Mouse (Mus musculus): ENCODE results near the gene Gm20850.
"Not testable (repeated sequence)": the region's sequence is repeated elsewhere in the genome, so short reads cannot be mapped to it uniquely, and the experiment has no call there.

Gene Gm20850

GRCm38 (mm10) chrY:75715022-75715421 is at the start of gene Gm20850:
Gene Gm20850 (plus strand): TSS chrY:75715322.
- not testable (repeated sequence) for DNase-seq

All from kidney, postnatal 14 days (tissue).